Mouse (Mus musculus) heart, embryonic 15.5 days (tissue): Measurements from ENCODE around the gene BC028528. TPM values are rescaled to one million over a fixed set of nuclear protein-coding genes. Genes with fewer than 3 reads are reported as not detected.
"Not testable (repeated sequence)": the region's sequence is repeated elsewhere in the genome, so short reads cannot be mapped to it uniquely, and the experiment has no call there.

ENCODE experiments used
- ATAC-seq: fragments of 200-750 bp; cut with Nextera tagmentation; replicated peaks from 2 replicates; pipeline ENCODE4 v1.8.0; 2017; ENCODE audit warnings: low read depth, moderate TSS enrichment; ENCODE audit not compliant: insufficient number of reproducible peaks, insufficient read depth, low FRiP score
- H3K27ac ChIP-seq: fragments of 300-500 bp; sonication (generic); 2 replicates; pipeline ENCODE4 v1.5.1; 2015; ENCODE audit warnings: mild to moderate bottlenecking, inconsistent platforms
- H3K27me3 ChIP-seq: fragments of 300-500 bp; sonication (generic); 2 replicates; pipeline ENCODE4 v1.6.1; 2015; ENCODE audit warnings: inconsistent platforms
- H3K36me3 ChIP-seq: fragments of 300-500 bp; sonication (generic); 2 replicates; pipeline ENCODE4 v1.6.1; 2015; ENCODE audit warnings: mild to moderate bottlenecking, inconsistent platforms
- H3K4me1 ChIP-seq: fragments of 300-500 bp; sonication (generic); replicated peaks from 2 replicates; pipeline ENCODE4 v1.6.1; 2015; ENCODE audit warnings: inconsistent platforms
- H3K4me2 ChIP-seq: fragments of 300-500 bp; sonication (generic); 2 replicates; pipeline ENCODE4 v1.6.1; 2015; ENCODE audit warnings: inconsistent platforms, mild to moderate bottlenecking, moderate library complexity
- H3K4me3 ChIP-seq: fragments of 300-500 bp; sonication (generic); 2 replicates; pipeline ENCODE4 v1.5.1; 2015; ENCODE audit warnings: mild to moderate bottlenecking, inconsistent platforms
- H3K9ac ChIP-seq: fragments of 300-500 bp; sonication (generic); 2 replicates; pipeline ENCODE4 v1.6.1; 2015; ENCODE audit warnings: mild to moderate bottlenecking, inconsistent platforms
- H3K9me3 ChIP-seq: fragments of 300-500 bp; sonication (generic); replicated peaks from 2 replicates; pipeline ENCODE4 v1.6.1; 2016; ENCODE audit warnings: inconsistent platforms
- WGBS: fragments of 180-500 bp; shearing (Covaris S2); methylation state at CpG from one replicate; pipeline ENCODE4 v1.1.7; 2015; ENCODE audit warnings: mixed read lengths; 5-methylcytosine and 5-hydroxymethylcytosine counted together
- polyA plus RNA-seq: library from polyadenylated mRNA; unstranded; fragments of >200 nt; fragmentation: Nextera tagmentation; extraction: Ambion mirVana; gene quantifications from 2 replicates; pipeline ENCODE4 v1.2.1, GENCODE M21; 2015

BC028528 gene
- polyA plus RNA-seq, 1 experiment from 2014 or later: 38.4 TPM

DNA sequence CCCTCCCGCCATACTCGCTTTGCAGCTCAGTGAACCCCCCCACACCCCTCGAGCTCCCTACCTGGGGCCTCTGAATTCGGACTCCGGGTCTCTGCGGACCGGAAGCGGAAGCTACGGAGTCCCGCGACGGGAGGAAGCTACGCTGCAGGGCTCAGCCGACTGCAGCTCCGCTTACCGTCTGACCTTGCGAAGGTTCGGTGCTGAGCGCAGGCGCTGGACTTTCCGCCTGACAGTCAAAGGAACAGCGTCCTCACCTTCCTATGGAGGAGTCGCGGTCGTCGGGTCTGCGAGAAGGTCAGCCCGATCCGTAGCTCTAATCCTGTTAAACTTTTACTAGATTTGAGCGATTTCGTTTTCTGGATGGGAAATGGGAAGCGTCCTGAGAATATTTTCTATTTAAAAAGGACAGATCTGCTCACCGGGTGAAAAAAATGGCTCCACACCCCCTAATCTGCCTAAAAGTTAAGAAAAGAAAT lies 20.4 kb downstream of the BC028528 start, which contains the start of gene Mrps21:
Gene Mrps21 (minus strand): TSS at position 128 of the 476 bp plus-strand sequence.
- peaks cover 10% of the 10 kb centered on the region for H3K4me1 ChIP-seq
- H3K4me2 ChIP-seq: peak within 1 kb of the TSS; percentile 64
- WGBS: under 1% methylated on average over 33 of the region's 33 CpGs
- H3K27me3 ChIP-seq: no peaks in the 10 kb centered on the region
- H3K27ac ChIP-seq: peak within 1 kb of the TSS; percentile 95
- H3K9ac ChIP-seq: peak within 1 kb of the TSS; percentile 82
- peak; percentile 94 for ATAC-seq
- peak within 1 kb of the TSS; percentile 72 for H3K4me3 ChIP-seq
- peaks cover 17% of the 10 kb centered on the region; the same call in 1 of the 2 replicates for H3K36me3 ChIP-seq
- H3K9me3 ChIP-seq: no peaks in the 10 kb centered on the region

DNA sequence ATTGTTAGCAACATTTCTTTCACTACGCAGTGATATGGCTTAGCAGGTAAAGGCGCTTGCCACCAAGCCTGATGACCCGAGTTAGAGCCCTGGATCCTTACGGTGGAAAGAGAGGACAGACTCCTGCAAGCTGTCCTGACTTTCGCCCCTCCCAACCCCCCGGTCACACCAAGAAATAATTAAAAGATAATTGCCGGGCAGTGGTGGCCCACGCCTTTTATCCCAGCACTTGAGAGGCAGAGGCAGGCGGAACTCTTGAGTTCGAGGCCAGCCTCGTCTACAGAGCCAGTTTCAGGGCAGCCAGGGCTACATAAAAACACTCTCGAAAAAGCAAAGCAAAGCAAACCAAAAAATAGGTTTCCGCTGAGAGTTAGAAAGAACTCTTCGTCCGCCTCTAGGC lies 20.8 kb downstream of the BC028528 start:
- H3K27me3 ChIP-seq: no peaks in the 10 kb centered on the region
- peak overlapping the region; percentile 64 for H3K4me2 ChIP-seq
- ATAC-seq: no peak
- peak overlapping the region; percentile 95 for H3K27ac ChIP-seq
- H3K9me3 ChIP-seq: no peaks in the 10 kb centered on the region
- peak overlapping the region; percentile 72 for H3K4me3 ChIP-seq
- peaks cover 17% of the 10 kb centered on the region; the same call in 1 of the 2 replicates for H3K36me3 ChIP-seq
- peak overlapping the region; percentile 82 for H3K9ac ChIP-seq
- WGBS: 4% methylated on average over 15 of the region's 15 CpGs
- peaks cover 10% of the 10 kb centered on the region for H3K4me1 ChIP-seq

DNA sequence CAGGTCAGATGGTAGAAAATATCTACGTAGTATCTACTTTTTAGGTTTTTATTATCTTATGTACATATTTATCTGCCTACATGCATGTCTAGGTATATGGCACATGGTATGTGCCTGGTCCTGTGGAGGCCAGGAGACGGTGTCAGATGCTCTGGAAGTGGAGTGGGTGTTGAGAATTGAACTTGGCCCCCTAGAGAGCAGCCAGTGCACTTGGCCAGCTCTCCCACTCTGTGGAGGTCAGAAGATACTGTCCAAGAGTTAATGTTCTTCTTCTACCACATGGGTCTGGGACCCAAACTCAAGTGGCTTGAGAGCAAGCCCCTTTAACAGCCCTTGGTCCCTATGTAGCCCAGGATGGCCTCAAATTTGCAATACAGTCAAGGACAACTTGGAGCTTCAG lies 24.4 kb downstream of the BC028528 start:
- Histone ChIP-seq H3K4me1 (peaks cover 9% of the 10 kb centered on the region), H3K4me3 (no peak overlapping the region), H3K9ac (no peak overlapping the region), H3K4me2 (no peak overlapping the region), H3K36me3 (peaks cover 35% of the 10 kb centered on the region; the same call in 1 of the 2 replicates), H3K27ac (no peak overlapping the region), H3K27me3 (no peaks in the 10 kb centered on the region), H3K9me3 (no peaks in the 10 kb centered on the region)
- no peak for ATAC-seq
- 79% methylated on average over 2 of the region's 2 CpGs for WGBS

DNA sequence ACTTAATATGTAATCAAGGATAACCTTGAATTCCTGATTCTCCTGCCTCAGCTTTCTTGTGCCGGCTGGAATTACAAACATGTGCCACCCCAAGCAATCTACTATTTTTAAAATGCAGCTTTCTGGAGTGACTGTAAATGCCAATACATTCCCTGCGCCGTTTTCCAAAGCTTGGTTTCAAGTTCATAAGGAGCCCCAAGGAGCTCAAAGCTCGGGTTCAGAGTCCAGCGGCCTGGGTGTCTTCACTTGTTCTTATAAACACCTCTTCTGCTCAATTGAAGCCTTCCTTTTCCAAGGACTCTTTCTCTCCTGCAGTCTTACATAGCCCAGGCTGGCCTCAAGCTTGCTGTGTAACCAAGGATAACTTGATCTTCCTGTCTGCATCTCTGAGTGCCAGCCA lies 25.7 kb downstream of the BC028528 start:
- H3K4me2 ChIP-seq: no peak overlapping the region
- no peak overlapping the region for H3K4me3 ChIP-seq
- no peak overlapping the region for H3K9ac ChIP-seq
- no peaks in the 10 kb centered on the region for H3K27me3 ChIP-seq
- ATAC-seq: no peak
- H3K36me3 ChIP-seq: peaks cover 35% of the 10 kb centered on the region; the same call in 1 of the 2 replicates
- WGBS: 87% methylated on average over 5 of the region's 5 CpGs
- H3K4me1 ChIP-seq: peaks cover 5% of the 10 kb centered on the region; the same call in 1 of the 2 replicates
- H3K27ac ChIP-seq: no peak overlapping the region
- no peaks in the 10 kb centered on the region for H3K9me3 ChIP-seq

DNA sequence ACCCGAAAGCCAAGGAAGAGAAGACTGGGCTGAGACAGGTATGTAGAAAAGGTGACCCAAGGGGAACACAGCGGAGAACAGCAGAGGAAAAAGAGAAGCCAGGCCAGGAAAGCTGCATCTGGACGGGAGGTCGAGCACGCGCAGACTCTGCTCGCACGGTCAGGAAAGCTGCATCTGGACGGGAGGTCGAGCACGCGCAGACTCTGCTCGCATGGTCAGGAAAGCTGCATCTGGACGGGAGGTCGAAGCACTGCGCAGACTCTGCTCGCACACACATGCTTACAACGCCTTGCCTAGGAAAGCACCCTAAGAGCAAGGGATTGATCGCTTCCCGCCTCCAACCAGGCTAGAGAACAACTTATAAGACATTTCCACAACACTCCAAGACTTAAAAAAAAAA lies 26.2 kb downstream of the BC028528 start:
- no peak overlapping the region for H3K4me3 ChIP-seq
- H3K9me3 ChIP-seq: no peaks in the 10 kb centered on the region
- H3K4me2 ChIP-seq: no peak overlapping the region
- peaks cover 3% of the 10 kb centered on the region; the same call in 1 of the 2 replicates for H3K4me1 ChIP-seq
- ATAC-seq: no peak
- H3K27ac ChIP-seq: no peak overlapping the region
- no peaks in the 10 kb centered on the region for H3K27me3 ChIP-seq
- peaks cover 35% of the 10 kb centered on the region; the same call in 1 of the 2 replicates for H3K36me3 ChIP-seq
- WGBS: 90% methylated on average over 20 of the region's 20 CpGs
- no peak overlapping the region for H3K9ac ChIP-seq

DNA sequence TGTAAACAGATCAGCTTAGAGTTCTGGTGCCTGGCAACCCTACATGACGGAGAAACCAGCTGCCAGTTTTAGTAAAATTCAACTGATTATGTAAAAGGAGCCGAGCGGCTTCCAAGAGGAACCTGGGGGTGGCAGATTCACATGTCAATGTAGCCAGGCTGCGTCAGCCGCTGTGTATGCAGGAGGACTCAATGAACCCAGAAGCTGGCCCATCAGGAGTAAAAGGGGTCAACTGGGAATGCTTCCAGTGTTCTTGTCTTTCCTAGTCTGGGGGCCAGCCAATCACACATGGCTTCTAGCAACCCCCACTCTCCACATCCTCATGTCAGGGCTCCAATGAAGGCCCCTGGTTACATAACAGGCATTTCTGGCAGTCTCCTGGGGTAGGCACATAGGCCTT lies 26.8 kb downstream of the BC028528 start:
- peaks cover 35% of the 10 kb centered on the region; the same call in 1 of the 2 replicates for H3K36me3 ChIP-seq

DNA sequence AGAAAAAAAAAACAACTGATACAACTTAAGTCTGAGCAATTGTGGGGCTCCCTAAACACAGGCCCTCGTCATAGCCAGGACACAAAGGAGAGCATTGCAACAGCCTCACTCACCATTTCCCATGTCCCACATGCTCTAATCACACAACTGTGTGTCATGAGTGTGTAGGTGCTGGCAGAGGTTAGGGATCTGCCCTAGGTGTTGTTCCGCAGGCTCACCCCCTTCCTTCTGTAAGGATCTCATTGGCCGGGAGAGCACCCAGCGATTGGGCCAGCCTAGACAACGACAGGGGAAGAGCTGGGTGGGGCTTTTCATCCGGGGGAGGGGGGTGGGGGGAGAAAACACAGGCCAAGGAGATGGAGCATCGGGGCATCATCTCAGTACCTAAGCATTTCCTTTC lies 28.2 kb downstream of the BC028528 start:
- Histone ChIP-seq H3K27ac (no peak overlapping the region), H3K4me3 (no peak overlapping the region), H3K4me1 (no peaks in the 10 kb centered on the region), H3K27me3 (no peaks in the 10 kb centered on the region), H3K4me2 (no peak overlapping the region), H3K9me3 (no peaks in the 10 kb centered on the region), H3K9ac (no peak overlapping the region), H3K36me3 (peaks cover 21% of the 10 kb centered on the region; the same call in 1 of the 2 replicates)
- WGBS: 70% methylated on average over 7 of the region's 7 CpGs
- no peak for ATAC-seq

More for the DNA sequence above, 26.8 kb downstream of the BC028528 start:
- ATAC-seq: no peak
- no peaks in the 10 kb centered on the region for H3K9me3 ChIP-seq
- WGBS: 83% methylated on average over 5 of the region's 5 CpGs
- H3K4me3 ChIP-seq: no peak overlapping the region
- no peak overlapping the region for H3K4me2 ChIP-seq
- no peaks in the 10 kb centered on the region for H3K4me1 ChIP-seq
- H3K9ac ChIP-seq: no peak overlapping the region
- no peaks in the 10 kb centered on the region for H3K27me3 ChIP-seq
- no peak overlapping the region for H3K27ac ChIP-seq

DNA sequence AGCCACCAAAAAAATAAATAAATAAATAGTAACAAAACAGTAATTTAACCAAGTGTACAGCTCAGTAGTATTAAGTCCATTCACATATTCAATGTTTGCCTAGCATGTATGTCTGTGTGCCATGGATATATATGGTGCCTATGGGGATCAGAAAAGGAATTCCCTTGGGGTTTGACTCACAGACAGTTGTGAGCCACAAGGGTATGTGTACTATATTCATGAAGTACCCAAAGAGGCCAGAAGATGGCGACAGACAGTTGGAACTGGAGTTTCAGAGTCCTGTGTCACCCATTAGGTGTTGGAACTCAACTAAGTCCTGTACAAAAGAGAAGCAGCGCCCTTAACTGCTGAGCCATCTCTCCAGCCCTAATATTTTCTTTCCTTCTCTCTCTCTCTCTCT lies 30.0 kb downstream of the BC028528 start:
- Histone ChIP-seq H3K9ac (no peak overlapping the region), H3K4me3 (no peak overlapping the region), H3K4me2 (no peak overlapping the region), H3K27me3 (no peaks in the 10 kb centered on the region), H3K36me3 (peaks cover 18% of the 10 kb centered on the region; the same call in 1 of the 2 replicates), H3K27ac (no peak overlapping the region), H3K9me3 (no peaks in the 10 kb centered on the region), H3K4me1 (no peaks in the 10 kb centered on the region; the same call in 1 of the 2 replicates)
- 39% methylated on average over 2 of the region's 2 CpGs for WGBS
- ATAC-seq: no peak

DNA sequence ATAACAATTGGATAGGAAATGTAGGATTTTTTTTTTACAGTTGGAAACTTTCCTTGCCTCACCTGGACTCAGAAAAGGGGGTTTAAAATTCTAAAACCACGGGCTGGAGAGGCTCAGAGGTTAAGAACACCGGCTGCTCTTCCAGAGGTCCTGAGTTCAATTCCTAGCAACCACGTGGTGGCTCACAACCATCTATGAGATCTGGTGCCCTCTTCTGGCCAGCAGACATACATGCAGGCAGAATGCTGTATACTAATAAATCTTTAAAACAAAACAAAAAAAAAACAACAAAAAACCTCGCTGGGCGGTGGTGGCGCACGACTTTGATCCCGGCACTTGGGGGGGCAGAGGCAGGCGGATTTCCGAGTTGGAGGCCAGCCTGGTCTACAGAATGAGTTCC lies 30.6 kb downstream of the BC028528 start:
- WGBS: 71% methylated on average over 10 of the region's 10 CpGs
- peaks cover 3% of the 10 kb centered on the region; the same call in 1 of the 2 replicates for H3K4me1 ChIP-seq

DNA sequence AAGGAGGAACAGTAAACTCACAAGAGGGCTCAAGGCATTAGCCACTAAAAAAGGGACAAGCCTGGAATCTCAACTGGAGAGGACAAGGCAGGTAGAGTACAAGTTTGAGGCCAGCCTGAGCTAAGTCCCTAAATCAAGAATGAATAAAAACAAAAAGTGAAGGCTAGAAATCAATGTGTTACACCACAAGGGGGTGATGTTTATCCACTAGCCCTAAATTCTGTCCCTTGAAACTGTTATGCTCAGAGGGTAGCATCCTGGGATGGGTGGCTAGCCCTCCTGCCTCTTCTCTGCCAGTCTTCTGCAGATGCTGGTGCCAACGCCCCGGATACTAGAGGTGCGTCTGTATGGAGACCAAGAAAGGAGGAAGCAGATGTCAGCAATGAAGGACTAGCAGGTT lies 31.5 kb downstream of the BC028528 start:
- WGBS: 75% methylated on average over 3 of the region's 3 CpGs
- peaks cover 6% of the 10 kb centered on the region; the same call in 1 of the 2 replicates for H3K4me1 ChIP-seq
- no peaks in the 10 kb centered on the region for H3K9me3 ChIP-seq
- H3K4me3 ChIP-seq: no peak overlapping the region
- peaks cover 15% of the 10 kb centered on the region; the same call in 1 of the 2 replicates for H3K36me3 ChIP-seq
- no peak for ATAC-seq
- H3K27me3 ChIP-seq: no peaks in the 10 kb centered on the region
- no peak overlapping the region for H3K9ac ChIP-seq
- H3K27ac ChIP-seq: no peak overlapping the region
- no peak overlapping the region for H3K4me2 ChIP-seq

More for the DNA sequence above, 30.6 kb downstream of the BC028528 start:
- H3K36me3 ChIP-seq: peaks cover 18% of the 10 kb centered on the region; the same call in 1 of the 2 replicates
- no peaks in the 10 kb centered on the region for H3K27me3 ChIP-seq
- H3K4me2 ChIP-seq: no peak overlapping the region
- no peak overlapping the region for H3K9ac ChIP-seq
- no peak for ATAC-seq
- no peak overlapping the region for H3K27ac ChIP-seq
- H3K4me3 ChIP-seq: no peak overlapping the region
- no peaks in the 10 kb centered on the region for H3K9me3 ChIP-seq

DNA sequence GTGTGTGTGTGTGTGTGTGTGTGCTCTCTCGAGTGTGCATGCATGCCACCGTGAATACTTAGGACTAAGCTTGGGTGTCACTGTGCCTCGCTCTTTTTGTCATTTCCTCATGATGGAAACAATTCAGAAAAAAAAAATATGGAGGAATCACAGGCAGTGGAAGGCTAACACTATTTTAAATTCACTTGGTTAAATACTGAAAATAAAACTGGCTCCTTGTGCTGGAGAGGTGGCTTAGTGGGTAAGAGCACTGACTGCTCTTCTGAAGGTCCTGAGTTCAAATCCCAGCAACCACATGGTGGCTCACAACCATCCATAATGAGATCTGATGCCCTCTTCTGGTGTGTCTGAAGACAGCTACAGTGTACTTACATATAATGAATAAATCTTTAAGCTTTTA lies 33.5 kb downstream of the BC028528 start:
- not testable (repeated sequence) for H3K9me3 ChIP-seq, H3K36me3 ChIP-seq, H3K4me2 ChIP-seq, H3K27ac ChIP-seq, H3K27me3 ChIP-seq, ATAC-seq, H3K4me3 ChIP-seq, H3K9ac ChIP-seq
- H3K4me1 ChIP-seq: peaks cover 13% of the 10 kb centered on the region
- 85% methylated on average over 3 of the region's 3 CpGs for WGBS

DNA sequence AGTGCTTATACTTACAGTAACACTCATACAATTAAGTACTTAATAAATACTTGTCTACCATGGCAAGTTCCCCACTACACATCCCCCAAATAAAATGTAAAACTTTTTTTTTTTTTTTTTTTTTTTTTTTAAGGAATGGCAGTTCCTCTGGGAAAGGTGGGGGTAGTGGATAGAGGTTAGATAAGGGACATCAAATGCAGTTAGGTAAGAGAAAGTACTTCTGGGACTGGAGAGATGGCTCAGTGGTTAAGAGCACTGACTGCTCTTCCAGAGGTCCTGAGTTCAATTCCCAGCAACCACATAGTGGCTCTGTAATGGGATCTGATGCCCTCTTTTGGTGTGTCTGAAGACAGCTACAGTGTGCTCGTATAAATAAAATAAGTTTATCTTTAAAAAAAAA lies 34.8 kb downstream of the BC028528 start:
- not testable (repeated sequence) for H3K4me3 ChIP-seq, H3K27me3 ChIP-seq, H3K27ac ChIP-seq, ATAC-seq, H3K9ac ChIP-seq, H3K9me3 ChIP-seq, H3K4me2 ChIP-seq
- Histone ChIP-seq H3K4me1 (peaks cover 13% of the 10 kb centered on the region), H3K36me3 (peaks cover 14% of the 10 kb centered on the region)
- WGBS: 90% methylated on average over 1 of the region's 1 CpGs
